Mouse (Mus musculus) kidney, adult 8-10 months (tissue): ENCODE measurements at regions not wholly inside any gene's neighbourhood (a gene's known extent, or its start where the extent isn't known, plus 50 kb on each side); places are given as distances from the start of the nearest gene placed in this dataset.

Experiments
- DNase-seq, 2 experiments: peaks; one replicate each; pipeline ENCODE4 v3.0.0; 2022

DNA sequence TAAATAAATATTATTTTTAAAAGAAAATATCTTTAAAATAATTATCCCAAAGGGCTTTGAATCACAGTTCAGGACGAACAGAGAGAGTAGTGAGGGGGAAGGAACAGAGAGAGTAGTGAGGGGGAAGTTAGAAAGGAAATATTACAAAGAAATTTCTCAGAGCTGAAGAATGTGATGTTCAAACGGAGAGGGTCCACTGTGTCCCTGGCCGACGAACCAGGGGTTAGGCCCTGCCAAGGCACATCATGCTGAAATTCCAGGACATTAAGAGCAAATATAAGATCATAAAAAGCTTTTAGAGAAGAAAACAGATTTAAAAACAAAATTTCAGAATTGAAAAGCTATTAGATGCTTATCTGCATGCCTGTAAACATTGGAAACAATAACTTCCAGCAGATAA, 61.6 kb downstream of the Skor1 start:
- DNase-seq, result no peak

DNA sequence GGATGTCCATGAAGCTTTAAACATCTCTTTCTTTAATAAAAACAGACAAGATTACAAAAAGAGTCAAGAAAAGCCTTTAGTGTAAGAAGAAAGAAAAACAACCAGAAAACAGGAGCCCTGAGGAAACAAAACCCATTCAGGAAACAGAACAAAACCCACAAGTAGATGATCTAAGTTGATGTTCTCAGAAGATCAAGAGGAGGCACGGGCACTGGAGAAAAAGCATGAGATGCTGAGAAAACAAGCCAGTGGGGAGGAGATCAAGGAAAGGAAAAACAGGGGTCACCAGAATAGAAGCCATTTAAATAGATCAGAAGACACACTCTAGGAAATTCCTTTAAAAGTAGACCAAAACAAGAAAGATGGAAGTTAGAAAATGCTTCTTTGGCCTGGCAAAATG, 62.1 kb downstream of the Skor1 start:
- no peak for DNase-seq

DNA sequence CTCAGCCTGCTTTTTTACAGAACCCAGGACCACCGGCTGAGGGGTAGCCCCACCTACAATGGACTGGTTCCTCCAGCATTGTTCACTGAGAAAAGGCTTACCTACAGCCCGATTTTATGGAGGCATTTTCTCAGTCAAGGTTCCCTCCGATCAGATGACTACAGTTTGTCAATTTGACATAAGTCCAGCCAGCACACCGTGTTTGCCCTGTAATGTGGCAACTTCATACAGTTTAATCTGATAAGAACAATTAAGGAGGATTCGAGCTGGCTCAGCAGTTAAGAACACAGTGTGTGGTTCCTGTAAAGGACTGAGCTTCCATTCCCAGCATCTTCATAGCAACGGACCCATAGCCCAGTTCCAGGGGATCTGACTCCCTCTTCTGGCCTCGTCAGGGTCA, 65.9 kb downstream of the Skor1 start:
- DNase-seq, result no peak

DNA sequence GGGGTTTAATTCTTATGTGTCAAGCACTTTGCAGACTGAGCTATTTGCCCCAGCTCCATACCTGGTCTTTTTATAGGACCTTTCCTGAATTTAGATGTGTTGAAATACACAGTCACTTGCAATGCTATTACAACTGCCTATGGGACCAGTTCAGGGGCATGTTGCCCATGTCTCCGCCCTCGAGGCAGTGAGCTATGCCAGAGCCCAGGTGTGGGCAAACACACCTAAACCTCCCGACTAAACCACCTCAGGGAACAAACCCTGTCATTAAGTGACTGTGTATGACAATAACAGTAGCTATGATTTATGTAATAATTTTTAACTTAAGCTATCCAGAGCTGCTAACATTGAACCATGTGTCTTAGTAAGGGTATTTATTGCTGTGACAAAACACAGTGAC, 66.5 kb downstream of the Skor1 start:
- DNase-seq, result no peak

DNA sequence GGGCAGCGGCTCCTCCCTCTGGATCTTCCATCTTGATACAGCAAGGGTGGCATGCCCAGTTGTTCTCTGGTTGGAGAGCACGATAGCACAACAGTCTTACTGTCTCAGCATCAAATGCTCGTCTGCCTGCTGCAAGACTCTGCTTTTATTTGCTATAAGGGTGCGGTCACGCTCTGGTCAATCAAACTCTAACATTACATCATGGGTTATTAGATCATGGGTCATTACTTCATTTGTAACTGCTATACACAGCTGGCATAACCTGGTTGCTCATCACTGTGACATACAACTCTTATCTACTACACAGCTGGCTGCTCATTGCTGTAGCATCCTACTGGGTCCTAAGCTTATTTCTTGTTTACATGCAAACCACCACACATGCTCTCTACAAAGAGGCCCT, 68.4 kb downstream of the Skor1 start:
- no peak for DNase-seq

DNA sequence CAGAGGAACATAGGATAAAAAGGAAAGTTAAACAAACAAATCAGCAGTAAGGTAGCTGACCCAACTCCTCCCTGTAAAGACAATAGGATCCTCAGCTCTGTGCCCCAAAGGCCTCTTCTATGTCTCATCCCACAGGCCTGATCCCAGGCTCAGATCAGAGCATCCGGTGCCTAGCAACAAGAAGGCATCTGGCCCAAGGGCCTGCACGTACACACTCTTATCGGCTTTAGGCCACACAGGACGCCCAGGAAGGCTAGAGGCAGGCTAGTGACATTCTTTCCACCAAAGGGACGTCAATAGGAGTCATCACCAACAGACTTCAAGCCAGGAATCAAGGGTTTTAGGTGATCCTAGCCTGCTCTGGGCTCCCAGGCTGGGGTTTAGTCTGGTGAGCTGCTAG, 73.5 kb downstream of the Skor1 start:
- no peak for DNase-seq

DNA sequence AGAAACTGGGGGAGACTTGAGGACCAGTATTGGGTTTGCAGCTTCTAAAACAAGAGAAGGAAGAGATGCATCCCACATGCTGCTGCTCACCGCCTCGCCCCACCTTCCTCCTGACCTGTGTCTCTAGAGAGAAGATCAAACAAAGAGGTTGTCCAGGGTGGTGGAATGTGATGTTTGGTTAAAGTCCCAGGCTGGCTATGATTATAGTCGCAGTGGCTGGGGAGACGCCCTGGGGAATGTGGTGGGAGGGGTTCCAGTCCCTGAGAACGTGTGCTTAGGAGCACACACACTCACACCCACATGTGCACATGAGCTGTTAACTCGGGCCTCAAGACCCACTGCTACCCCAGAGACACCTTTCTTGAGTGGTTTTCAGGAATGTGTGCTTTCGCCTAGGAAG, 74.0 kb downstream of the Skor1 start:
- DNase-seq, result no peak

DNA sequence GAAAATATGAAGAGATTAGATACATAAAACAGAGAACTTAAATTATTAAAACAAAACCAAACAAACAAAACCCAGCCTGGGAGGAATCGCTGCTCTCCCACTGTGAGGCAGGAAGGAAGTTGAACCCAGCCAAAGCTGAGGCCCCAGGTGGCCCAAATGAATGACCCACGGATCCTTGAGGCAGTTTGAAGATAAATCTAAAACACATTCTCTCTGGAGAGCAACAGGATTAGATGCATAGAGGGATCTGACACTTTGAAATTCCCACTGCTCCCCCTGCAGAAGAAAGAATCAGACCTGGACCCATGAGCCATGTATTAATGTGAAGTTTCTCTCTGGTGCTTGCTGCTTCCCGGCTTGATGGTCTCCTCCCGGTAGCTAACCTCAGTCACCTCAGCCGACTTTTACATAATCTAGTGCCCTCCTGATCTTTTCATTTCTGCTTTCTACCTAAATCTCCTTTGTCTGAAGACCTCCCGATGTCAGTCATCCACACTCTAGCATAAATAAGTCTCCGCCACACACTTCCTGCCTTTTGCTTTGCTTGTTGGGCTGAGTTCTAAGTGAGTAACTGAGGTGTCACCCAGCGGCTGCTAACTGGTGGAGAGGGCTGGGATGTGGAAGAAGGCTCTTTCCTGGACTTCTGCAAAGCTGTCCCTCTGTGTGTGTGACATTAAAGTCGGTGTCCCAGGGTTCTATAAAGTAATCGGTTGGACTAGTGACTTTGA, 74.6 kb downstream of the Skor1 start:
- no peak for DNase-seq

DNA sequence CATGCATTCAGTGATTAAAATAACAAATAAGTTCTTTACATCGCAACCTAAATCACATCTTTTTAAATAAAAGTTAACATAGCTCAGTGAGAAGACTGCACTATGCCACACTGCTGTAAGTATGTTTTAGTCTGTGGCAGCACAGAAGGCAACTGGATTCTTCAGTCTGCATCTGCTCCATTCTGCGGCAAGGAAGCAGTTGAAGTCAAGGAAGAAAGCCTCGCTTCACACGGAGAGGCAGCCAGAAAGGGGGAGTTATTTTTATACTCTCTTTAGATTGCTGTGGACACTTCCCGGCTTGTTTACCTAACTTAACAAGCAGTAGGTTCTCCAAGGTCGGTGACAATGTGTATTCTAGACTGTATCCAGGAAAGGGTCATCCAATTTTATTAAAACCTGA, 77.7 kb downstream of the Skor1 start:
- no peak for DNase-seq

DNA sequence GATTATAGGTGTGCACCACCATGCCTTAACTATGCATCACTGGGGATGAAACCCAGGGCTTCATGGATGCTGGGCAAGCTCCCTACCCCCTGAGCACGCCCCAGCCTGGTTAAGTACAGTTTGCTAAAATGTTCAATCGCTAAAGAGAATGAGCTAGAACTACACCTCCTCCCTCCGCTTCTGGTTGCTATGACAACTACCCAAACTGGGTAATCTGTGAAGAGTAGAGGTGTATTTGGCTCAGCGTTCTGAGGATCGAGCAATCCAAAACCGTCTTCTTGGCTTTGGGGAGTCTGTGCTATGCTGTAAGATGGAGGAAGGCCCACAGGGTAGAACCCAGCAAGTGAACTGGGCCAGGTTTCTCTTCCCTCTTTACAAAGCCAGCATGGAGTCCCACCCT, 78.8 kb downstream of the Skor1 start:
- no peak for DNase-seq

DNA sequence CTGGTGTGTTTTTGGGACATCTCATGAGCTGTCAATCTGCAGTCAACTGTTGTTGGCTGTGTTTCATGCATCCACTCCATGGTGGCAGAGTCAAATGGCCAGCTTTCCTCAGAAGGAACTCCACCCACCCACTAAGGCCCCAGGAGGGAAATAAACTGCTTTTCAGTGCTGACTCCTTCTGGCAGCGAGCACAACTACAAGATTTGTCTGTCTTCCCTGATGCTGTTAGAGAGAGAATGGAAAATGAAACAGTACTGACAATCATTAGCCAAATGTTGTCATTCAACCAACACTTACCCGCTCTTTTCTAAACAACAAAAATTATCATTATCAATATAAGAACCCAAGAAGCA, 79.3 kb upstream of the Pias1 start:
- DNase-seq, result no peak

DNA sequence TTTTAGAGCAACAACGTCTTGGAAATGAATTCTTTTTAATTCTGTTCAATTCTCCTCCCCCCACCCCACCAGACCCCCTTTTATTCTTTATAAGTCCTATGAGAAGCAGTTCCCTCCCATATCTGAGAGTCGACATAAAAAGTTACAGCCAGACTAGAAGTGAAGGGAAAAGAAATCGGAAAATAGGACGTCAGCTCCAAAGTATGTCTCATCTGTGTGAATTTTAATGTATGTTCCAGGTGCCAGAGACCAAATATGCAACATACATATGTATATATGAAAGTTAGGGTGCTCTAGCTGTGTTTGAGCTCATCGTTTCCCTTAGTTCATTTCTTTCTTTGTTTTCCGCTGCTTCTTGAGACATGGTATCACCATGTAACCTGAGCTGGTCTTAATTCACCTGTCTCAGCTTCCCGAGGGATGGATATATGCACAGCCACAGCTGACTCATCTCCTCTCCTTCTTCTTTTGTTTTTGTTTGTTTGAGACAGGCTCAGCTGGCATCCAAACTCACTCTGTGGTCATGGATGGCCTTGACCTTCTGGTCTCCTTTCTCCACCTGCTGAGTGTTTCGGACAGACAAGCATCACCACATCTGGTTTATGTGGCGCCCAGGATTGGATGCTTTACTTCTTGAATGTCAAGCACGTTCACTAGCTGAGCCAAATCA, 78.8 kb upstream of the Pias1 start:
- DNase-seq, result no peak

DNA sequence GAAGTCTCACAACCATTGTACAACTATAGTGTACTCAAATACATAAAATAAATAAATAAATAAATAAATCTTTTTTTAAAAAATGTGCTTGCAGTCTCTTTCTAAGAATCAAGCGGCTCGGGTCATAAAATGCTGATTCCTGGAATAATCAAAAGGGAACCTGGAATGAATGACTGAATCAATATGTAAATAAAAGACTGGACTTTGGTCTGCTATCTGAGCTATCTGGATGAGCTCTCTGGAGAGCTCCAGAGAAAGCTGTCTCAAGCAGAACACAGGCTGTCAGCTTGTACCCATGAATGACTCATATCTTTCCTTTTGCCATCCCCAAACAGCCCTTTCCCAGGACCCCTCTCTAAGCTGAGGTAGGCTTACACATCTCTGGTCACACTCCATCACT, 75.8 kb upstream of the Pias1 start:
- DNase-seq, result no peak

DNA sequence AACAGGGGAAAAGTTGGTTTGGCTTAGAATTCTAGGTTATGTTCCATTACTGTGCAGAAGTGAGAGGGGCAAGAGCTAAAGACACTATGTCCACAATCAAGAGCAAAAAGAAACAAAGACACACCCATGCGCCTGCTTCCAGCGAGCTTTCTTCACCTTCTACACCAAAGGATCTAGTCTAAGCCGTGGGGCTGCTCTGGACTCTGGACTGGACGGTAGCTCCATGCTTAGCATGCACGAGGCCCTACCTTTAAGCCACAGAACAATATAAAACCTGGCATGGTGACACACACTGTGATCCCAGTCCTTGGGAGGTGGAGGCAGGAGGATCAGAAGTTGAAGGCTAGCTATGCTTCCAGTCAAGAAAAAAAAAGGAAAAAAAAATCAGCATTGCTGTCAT, 73.0 kb upstream of the Pias1 start:
- DNase-seq, result peak in 1 of 2 experiments; percentile 15

DNA sequence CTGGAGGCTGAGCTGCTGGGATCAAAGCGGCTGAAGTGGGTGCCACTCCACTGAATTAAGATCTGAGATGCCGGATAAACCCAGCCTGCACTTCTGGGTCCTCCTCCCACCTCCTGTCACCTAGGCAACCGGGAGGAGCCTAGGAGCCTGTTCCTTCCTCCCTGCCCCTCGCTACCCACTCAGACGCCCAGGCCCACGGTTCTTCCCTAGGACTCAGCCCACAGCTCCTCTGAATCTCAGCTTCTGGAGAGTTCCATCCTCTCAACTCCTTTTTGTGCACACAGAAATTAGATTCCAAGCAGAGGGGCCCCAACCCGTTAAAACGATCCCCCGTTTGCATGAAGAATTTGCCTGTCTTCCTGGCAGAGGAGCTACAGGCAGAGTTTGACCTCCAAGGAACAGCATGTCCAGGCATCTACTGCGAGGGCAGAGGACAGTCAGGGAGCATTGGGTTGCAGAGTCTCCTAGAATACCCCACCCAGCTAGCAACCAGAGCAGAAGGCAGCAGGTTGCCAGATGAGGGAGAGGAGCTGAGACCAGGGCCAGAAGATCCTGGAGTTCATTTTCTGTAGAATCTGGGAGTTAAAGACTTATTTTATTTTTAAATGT, 71.6 kb upstream of the Pias1 start:
- peak; percentile 51 to 61 for DNase-seq

DNA sequence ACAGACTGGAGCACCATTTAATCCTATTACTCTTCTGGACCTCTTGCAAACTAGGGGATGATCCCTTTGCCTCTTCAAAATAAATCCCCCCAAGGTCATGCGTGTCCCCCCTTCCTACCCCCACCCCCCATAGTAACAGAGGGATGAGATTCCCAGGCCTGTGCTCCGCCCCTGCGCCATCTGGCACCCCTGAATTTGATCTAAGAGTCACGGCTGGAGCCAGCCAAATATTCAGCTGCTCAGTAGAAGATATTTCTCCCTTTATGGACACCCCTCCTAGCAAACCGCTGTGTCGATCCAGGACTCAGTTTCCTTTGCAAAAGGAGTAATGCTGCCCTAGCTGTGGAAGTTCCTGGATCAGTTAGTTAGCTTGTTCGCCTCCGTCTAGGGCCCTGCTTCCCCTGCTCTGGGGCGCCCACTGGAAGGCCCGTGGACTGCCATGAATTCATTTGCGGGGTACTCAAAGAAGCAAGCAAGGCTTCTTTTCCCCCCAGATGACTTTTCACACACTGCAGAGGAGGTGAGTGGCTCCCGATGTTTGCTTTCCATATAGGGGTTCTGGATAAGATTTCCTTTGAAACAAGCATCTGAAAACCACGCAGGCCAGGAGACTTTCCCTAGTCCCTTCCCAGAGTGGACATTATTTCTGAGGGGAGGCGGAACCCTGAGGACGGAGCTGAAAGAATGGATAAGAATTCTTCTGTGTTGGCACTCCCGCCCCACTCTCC, 70.9 kb upstream of the Pias1 start:
- DNase-seq, result no peak

DNA sequence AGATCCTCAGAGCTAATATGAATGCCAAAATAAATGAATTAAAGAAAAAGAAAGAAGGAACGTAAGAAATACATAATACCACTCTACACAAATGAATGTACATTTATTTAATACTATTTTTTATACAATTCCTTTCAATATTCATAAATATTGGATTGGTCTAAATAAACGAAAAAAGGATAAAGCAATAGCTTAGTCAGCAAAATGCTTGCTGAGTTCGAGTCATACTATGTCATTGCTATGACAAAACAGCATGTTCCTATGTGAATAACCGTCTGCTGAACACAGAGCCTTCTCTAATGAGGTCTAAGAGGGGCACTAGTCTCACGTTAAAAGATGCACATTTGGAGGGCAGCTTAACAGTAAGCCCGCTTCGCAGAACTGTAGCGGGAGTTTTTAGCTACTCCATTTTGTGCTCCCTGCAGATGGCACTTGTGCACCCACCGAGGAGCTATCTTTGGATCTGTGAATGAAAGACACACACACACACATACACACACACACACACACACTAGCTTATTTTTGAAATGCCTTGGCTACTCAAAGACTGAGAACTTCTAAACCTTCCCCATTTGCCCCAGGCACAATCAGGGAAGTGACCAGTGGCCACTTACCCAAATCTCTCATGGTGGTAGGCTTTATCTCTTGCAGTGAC, 69.1 kb upstream of the Pias1 start:
- no peak for DNase-seq

DNA sequence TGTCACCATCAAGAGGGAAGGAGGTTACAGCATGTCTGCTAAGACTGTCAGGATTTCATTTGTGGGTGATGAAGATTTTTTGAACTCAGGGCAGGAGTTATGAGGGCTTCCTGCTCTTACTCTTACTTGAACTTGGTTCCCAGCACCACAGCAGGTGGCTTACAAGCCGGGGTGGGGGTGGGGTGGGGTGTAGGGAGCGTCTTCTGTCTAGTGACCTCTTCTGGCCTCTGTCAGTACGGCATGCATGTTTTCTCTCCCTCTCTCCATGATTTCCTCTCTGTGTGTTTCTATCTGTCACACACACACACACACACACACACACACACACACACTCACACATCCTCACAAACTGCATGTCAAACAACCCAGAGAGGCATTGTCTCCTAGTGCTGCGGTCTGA, 64.5 kb upstream of the Pias1 start:
- DNase-seq, result no peak

DNA sequence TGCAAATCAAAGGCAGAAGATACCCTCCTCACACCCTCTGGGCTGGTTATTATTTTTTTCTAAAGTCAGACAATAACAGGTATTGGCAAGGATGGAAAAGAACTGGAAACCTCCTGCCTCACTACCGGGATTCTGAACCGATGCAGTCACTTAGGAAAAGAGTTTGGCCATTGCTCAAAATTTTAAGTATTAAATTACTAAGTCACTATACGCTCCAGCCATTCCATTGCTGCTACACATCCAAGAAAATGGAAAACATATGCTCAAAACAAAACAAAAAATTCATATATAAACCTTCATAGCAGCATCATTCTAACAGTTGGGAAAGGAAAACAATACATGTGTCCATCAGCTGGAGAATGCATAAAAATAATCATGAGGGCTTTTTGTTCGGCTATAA, 63.9 kb upstream of the Pias1 start:
- DNase-seq, result no peak

DNA sequence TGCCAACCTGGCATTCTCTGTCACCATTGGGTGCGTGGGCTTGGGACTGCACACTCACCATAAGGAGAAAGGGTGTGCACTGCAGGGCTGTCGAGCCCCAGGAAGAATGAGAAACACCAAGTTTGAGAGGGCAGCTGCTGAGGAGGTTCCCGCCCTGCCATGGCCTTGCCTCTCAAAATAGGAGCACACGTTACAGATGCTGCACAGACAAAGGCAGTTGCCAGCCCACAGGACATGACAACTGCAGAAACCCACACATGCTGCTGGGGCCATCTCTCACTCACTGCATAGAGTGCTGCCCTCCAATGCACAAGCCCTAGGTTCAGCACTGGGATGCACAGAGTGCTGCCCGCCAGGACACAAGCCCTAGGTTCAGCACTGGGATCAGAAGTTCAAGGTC, 61.6 kb upstream of the Pias1 start:
- no peak for DNase-seq

DNA sequence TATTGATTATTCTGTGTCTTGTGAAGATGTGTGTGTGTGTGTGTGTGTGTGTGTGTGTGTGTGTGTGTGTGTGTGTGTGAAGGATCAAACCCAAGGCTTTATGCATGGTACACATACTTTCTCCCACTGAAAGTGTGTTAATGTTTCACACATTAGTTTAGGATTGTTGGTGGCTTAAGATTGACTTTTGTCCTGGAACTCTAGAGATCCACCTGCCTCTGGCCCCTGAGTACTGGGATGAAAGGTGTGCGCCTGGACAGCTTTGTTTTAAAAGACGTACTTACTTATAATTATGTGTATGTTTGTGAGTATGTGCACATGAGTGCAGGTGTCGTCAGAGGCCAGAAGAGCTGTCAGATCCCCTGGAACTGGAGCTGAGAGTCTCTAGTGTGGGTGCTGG, 59.3 kb upstream of the Pias1 start:
- DNase-seq, result peak; percentile 19 to 27

DNA sequence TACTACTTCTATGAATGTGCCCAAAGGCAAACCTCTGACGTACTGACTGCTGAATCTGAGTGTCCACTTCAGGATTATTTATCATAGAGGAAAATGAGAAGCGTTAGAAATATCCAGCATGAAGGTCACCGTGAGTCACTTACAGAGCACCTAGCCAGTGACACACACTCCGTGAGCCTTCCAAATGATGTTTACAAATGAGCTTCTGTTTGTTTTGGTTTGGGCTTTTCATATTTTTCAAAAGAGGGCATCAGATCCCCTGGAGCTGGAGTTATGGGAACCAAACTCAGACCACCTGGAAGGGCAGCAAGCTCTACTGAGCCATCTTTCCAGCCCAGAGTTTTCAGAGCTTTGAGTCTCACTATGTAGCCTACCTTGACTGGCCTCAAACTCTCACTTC, 57.8 kb upstream of the Pias1 start:
- no peak for DNase-seq

DNA sequence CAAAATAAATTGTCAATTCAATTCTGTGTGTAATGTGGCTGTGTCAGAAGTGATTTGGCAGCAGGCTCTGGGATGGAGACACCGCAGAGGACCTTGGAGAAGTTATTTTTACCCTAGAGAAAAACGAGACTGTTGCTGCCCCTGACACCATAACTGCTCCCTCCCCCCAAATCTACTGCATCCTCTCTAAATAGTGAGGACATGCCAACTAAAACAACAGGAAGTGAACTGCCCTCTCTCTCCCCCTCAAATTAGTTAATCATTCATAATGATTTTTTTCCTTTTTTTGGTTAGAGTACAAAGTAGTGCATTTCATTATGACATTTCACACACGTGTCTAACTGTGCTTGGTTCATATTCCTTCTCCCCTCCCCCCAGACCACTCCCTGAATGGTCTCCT, 55.6 kb upstream of the Pias1 start:
- peak in 1 of 2 experiments; percentile 45 for DNase-seq
